Mouse (Mus musculus) liver, embryonic 11.5 days (tissue): ENCODE results near the gene Dnah17. TPM values are rescaled to one million over a fixed set of nuclear protein-coding genes. Genes with fewer than 3 reads are reported as not detected.

Source experiments
- ATAC-seq: fragments of 200-750 bp; cut with Nextera tagmentation; replicated peaks from 2 replicates; pipeline ENCODE4 v1.8.0; 2017; ENCODE audit warnings: moderate number of reproducible peaks, mild to moderate bottlenecking, moderate TSS enrichment, moderate library complexity; ENCODE audit not compliant: low FRiP score
- DNase-seq: peaks from one replicate; pipeline ENCODE4 v3.0.0-alpha.2; 2017; ENCODE audit warnings: low spot score
- H3K27ac ChIP-seq: fragments of 300-500 bp; sonication (generic); 2 replicates; pipeline ENCODE4 v1.5.1; 2014; ENCODE audit warnings: mild to moderate bottlenecking, low read depth, low read length, control low read depth
- H3K27me3 ChIP-seq: fragments of 300-500 bp; sonication (generic); replicated peaks from 2 replicates; pipeline ENCODE4 v1.6.1; 2014; ENCODE audit warnings: low read length, mixed read lengths; ENCODE audit not compliant: control insufficient read depth, insufficient read depth
- H3K36me3 ChIP-seq: fragments of 300-500 bp; sonication (generic); 2 replicates; pipeline ENCODE4 v1.6.1; 2014; ENCODE audit warnings: mild to moderate bottlenecking, low read length, moderate library complexity, mixed read lengths; ENCODE audit not compliant: control insufficient read depth, insufficient read depth
- H3K4me1 ChIP-seq: fragments of 300-500 bp; sonication (generic); replicated peaks from 2 replicates; pipeline ENCODE4 v1.6.1; 2014; ENCODE audit warnings: low read length, mixed read lengths; ENCODE audit not compliant: control insufficient read depth, insufficient read depth
- H3K4me2 ChIP-seq: fragments of 300-500 bp; sonication (generic); 2 replicates; pipeline ENCODE4 v1.6.1; 2014; ENCODE audit warnings: mild to moderate bottlenecking, control low read depth, moderate library complexity
- H3K4me3 ChIP-seq: fragments of 300-500 bp; sonication (generic); 2 replicates; pipeline ENCODE4 v1.5.1; 2014; ENCODE audit warnings: low read depth, low read length, control low read depth
- H3K9ac ChIP-seq: fragments of 300-500 bp; sonication (generic); 2 replicates; pipeline ENCODE4 v1.6.1; 2014; ENCODE audit warnings: low read depth, low read length, control low read depth
- H3K9me3 ChIP-seq: fragments of 300-500 bp; sonication (generic); 2 replicates; pipeline ENCODE4 v1.6.1; 2016; ENCODE audit warnings: low read length, inconsistent platforms, mixed read lengths; ENCODE audit not compliant: control insufficient read depth
- WGBS: fragments of 180-500 bp; shearing (Covaris S2); extraction: QIAGEN DNeasy Blood & Tissue Kit; methylation state at CpG from one replicate; pipeline ENCODE4 v1.1.7; 2014; 5-methylcytosine and 5-hydroxymethylcytosine counted together
- polyA plus RNA-seq: library from polyadenylated mRNA; unstranded; fragments of >200 nt; fragmentation: Nextera tagmentation; extraction: Ambion mirVana; gene quantifications from 2 replicates; pipeline ENCODE4 v1.2.1, GENCODE M21; 2014

Dnah17 gene
- polyA plus RNA-seq, 1 experiment from 2014 or later, result 0.11 TPM

GRCm38 (mm10) chr11:118091002-118091670, 39.3 kb downstream of the Dnah17 start:
- Histone ChIP-seq H3K36me3 (no peaks in the 10 kb centered on the region), H3K27ac (no peak overlapping the region), H3K4me2 (no peak overlapping the region), H3K4me1 (no peaks in the 10 kb centered on the region), H3K9ac (no peak overlapping the region), H3K9me3 (no peaks in the 10 kb centered on the region), H3K4me3 (no peak overlapping the region), H3K27me3 (no peaks in the 10 kb centered on the region)
- 80% methylated on average over 23 of the region's 23 CpGs for WGBS
- DNase-seq (no peak), ATAC-seq (no peak)

- no peak for ATAC-seq
- Histone ChIP-seq H3K36me3 (no peaks in the 10 kb centered on the region), H3K4me2 (no peak overlapping the region)
Measured at GRCm38 (mm10) chr11:118088896-118089295, 41.5 kb downstream of the Dnah17 start.

GRCm38 (mm10) chr11:118085961-118086360, 44.5 kb downstream of the Dnah17 start:
- H3K9ac ChIP-seq, result no peak overlapping the region
- H3K4me1 ChIP-seq, result peaks cover 9% of the 10 kb centered on the region
- H3K27ac ChIP-seq, result no peak overlapping the region
- no peaks in the 10 kb centered on the region for H3K9me3 ChIP-seq
- ATAC-seq (no peak), DNase-seq (no peak)
- no peak overlapping the region for H3K4me3 ChIP-seq
- H3K4me2 ChIP-seq, result no peak overlapping the region
- no peaks in the 10 kb centered on the region for H3K27me3 ChIP-seq
- WGBS, result 73% methylated on average over 8 of the region's 8 CpGs
- H3K36me3 ChIP-seq, result no peaks in the 10 kb centered on the region

More at GRCm38 (mm10) chr11:118088896-118089295, 41.5 kb downstream of the Dnah17 start:
- 81% methylated on average over 19 of the region's 19 CpGs for WGBS
- Histone ChIP-seq H3K4me1 (peaks cover 9% of the 10 kb centered on the region), H3K27me3 (no peaks in the 10 kb centered on the region), H3K27ac (no peak overlapping the region), H3K4me3 (no peak overlapping the region), H3K9me3 (no peaks in the 10 kb centered on the region), H3K9ac (no peak overlapping the region)
- no peak for DNase-seq

GRCm38 (mm10) chr11:118085176-118085575, 45.3 kb downstream of the Dnah17 start:
- no peak overlapping the region for H3K27ac ChIP-seq
- H3K9ac ChIP-seq, result no peak overlapping the region
- no peak overlapping the region for H3K4me2 ChIP-seq
- no peaks in the 10 kb centered on the region for H3K36me3 ChIP-seq
- no peaks in the 10 kb centered on the region for H3K27me3 ChIP-seq
- DNase-seq (no peak), ATAC-seq (no peak)
- H3K4me3 ChIP-seq, result no peak overlapping the region
- no peaks in the 10 kb centered on the region for H3K9me3 ChIP-seq
- peaks cover 9% of the 10 kb centered on the region for H3K4me1 ChIP-seq
- 35% methylated on average over 4 of the region's 4 CpGs for WGBS

- WGBS, result 78% methylated on average over 3 of the region's 3 CpGs
- no peak overlapping the region for H3K4me3 ChIP-seq
- no peaks in the 10 kb centered on the region for H3K9me3 ChIP-seq
- H3K4me2 ChIP-seq, result no peak overlapping the region
- H3K36me3 ChIP-seq, result no peaks in the 10 kb centered on the region
- H3K4me1 ChIP-seq, result peaks cover 9% of the 10 kb centered on the region
- ATAC-seq (no peak), DNase-seq (no peak)
- no peak overlapping the region for H3K27ac ChIP-seq
- H3K9ac ChIP-seq, result no peak overlapping the region
- no peaks in the 10 kb centered on the region for H3K27me3 ChIP-seq
Measured at GRCm38 (mm10) chr11:118084266-118084665, 46.2 kb downstream of the Dnah17 start.

- Histone ChIP-seq H3K9me3 (no peaks in the 10 kb centered on the region), H3K4me1 (peaks cover 9% of the 10 kb centered on the region), H3K4me2 (no peak overlapping the region), H3K9ac (no peak overlapping the region), H3K27me3 (no peaks in the 10 kb centered on the region), H3K4me3 (no peak overlapping the region), H3K36me3 (no peaks in the 10 kb centered on the region), H3K27ac (no peak overlapping the region)
- DNase-seq (peak; percentile 75), ATAC-seq (no peak)
- WGBS, result 6% methylated on average over 6 of the region's 6 CpGs
Measured at GRCm38 (mm10) chr11:118083811-118084210, 46.6 kb downstream of the Dnah17 start.

- Histone ChIP-seq H3K9me3 (no peaks in the 10 kb centered on the region), H3K4me2 (no peak overlapping the region), H3K27me3 (no peaks in the 10 kb centered on the region), H3K27ac (no peak overlapping the region), H3K4me1 (peaks cover 9% of the 10 kb centered on the region), H3K9ac (no peak overlapping the region), H3K4me3 (no peak overlapping the region), H3K36me3 (no peaks in the 10 kb centered on the region)
- DNase-seq (no peak), ATAC-seq (no peak)
- WGBS, result 84% methylated on average over 14 of the region's 14 CpGs
Measured at GRCm38 (mm10) chr11:118082294-118082693, 48.1 kb downstream of the Dnah17 start.

- no peaks in the 10 kb centered on the region for H3K27me3 ChIP-seq
- H3K4me3 ChIP-seq, result no peak overlapping the region
- no peak overlapping the region for H3K4me2 ChIP-seq
- H3K36me3 ChIP-seq, result no peaks in the 10 kb centered on the region
- H3K9ac ChIP-seq, result no peak overlapping the region
- no peaks in the 10 kb centered on the region for H3K9me3 ChIP-seq
- H3K4me1 ChIP-seq, result peaks cover 2% of the 10 kb centered on the region
- no peak overlapping the region for H3K27ac ChIP-seq
- ATAC-seq, result no peak
- WGBS, result 74% methylated on average over 14 of the region's 14 CpGs
- DNase-seq, result no peak
Measured at GRCm38 (mm10) chr11:118079750-118080149, 50.7 kb downstream of the Dnah17 start.

GRCm38 (mm10) chr11:118076929-118077328, 53.5 kb downstream of the Dnah17 start:
- Histone ChIP-seq H3K4me2 (no peak overlapping the region), H3K27me3 (peaks cover 3% of the 10 kb centered on the region; the same call in 1 of the 2 replicates), H3K36me3 (no peaks in the 10 kb centered on the region), H3K4me1 (no peaks in the 10 kb centered on the region), H3K4me3 (no peak overlapping the region), H3K27ac (no peak overlapping the region), H3K9ac (no peak overlapping the region), H3K9me3 (no peaks in the 10 kb centered on the region)
- no peak for DNase-seq
- ATAC-seq, result no peak
- WGBS, result 64% methylated on average over 6 of the region's 6 CpGs
